Mouse (Mus musculus) heart, postnatal 0 days (tissue): Measurements from ENCODE around the gene Fbxw9.

ENCODE experiments used
- CTCF ChIP-seq: IDR thresholded peaks from 2 replicates; pipeline ENCODE4 v1.5.1; 2016; ENCODE audit warnings: antibody characterized with exemption, control low read depth, low read depth
- EP300 ChIP-seq: IDR thresholded peaks from 2 replicates; pipeline ENCODE4 v1.6.1; 2016; ENCODE audit warnings: antibody characterized with exemption, low read depth

- TF ChIP-seq EP300 (no peak), CTCF (no peak)
Observed at GRCm38 (mm10) chr8:85043619-85044018, 16.2 kb upstream of the Fbxw9 start.
